Mouse (Mus musculus): ENCODE data around the gene Plekhg3. TPM values are rescaled to one million over a fixed set of nuclear protein-coding genes. Genes with fewer than 3 reads are reported as not detected.

Gene Plekhg3
- 16.5 TPM for polyA plus RNA-seq (2015; fragmentation: Illumina TruSeq; extraction: RNeasy Lipid Tissue Mini Kit (QIAGEN cat#74804); ENCODE audit: insufficient read depth, low read depth, low replicate concordance)

DNA sequence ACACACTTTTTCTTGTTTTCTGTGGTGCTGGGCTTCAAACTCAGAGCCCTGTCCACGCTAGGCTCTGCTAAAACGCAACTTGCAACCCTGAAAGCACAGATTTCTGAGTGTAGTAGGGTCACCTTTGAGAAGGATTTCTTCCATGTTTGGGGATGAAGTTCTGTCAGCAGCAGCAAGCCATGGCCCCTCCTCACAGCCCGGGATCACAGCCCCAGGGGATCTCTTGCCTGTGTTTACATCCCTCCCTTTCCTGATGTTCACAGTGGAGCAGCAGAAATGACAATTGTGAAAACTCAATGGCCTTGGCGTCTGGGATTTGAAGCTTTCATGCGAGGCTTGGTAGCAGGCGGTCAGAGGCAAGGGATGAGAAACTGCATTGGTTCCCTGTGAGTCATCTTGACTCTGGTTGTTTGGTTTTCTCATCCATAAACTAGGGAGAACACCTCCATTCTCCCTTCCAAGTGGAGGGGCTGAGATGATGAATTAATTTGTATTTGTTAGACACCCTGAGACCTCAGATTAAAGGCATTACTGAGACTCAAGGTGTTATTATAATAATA, at the start of gene Plekhg3:
Gene Plekhg3, plus strand, starts transcription at position 312 of the 560 bp plus-strand sequence.

Other genes with a start within 250 kb of the Plekhg3 start
- gene Akap5, start 206.0 kb upstream of the Plekhg3 start, polyA plus RNA-seq (2015; fragmentation: Illumina TruSeq; extraction: RNeasy Lipid Tissue Mini Kit (QIAGEN cat#74804); ENCODE audit: insufficient read depth, low read depth, low replicate concordance): 0.48 TPM
- 0.94 TPM for gene Zbtb25, start 161.3 kb upstream of the Plekhg3 start, polyA plus RNA-seq (2015; fragmentation: Illumina TruSeq; extraction: RNeasy Lipid Tissue Mini Kit (QIAGEN cat#74804); ENCODE audit: insufficient read depth, low read depth, low replicate concordance)
- 1.3 TPM for gene Zbtb1, start 160.6 kb upstream of the Plekhg3 start, polyA plus RNA-seq (2015; fragmentation: Illumina TruSeq; extraction: RNeasy Lipid Tissue Mini Kit (QIAGEN cat#74804); ENCODE audit: insufficient read depth, low read depth, low replicate concordance)
- gene Hspa2, start 126.7 kb upstream of the Plekhg3 start, polyA plus RNA-seq (2015; fragmentation: Illumina TruSeq; extraction: RNeasy Lipid Tissue Mini Kit (QIAGEN cat#74804); ENCODE audit: insufficient read depth, low read depth, low replicate concordance): 1.1 TPM
- gene Ppp1r36, start 113.4 kb upstream of the Plekhg3 start, polyA plus RNA-seq (2015; fragmentation: Illumina TruSeq; extraction: RNeasy Lipid Tissue Mini Kit (QIAGEN cat#74804); ENCODE audit: insufficient read depth, low read depth, low replicate concordance): 0.55 TPM
- 0.22 TPM for gene Sptb, start 179.7 kb downstream of the Plekhg3 start, polyA plus RNA-seq (2015; fragmentation: Illumina TruSeq; extraction: RNeasy Lipid Tissue Mini Kit (QIAGEN cat#74804); ENCODE audit: insufficient read depth, low read depth, low replicate concordance)
- gene Churc1, start 234.6 kb downstream of the Plekhg3 start, polyA plus RNA-seq (2015; fragmentation: Illumina TruSeq; extraction: RNeasy Lipid Tissue Mini Kit (QIAGEN cat#74804); ENCODE audit: insufficient read depth, low read depth, low replicate concordance): 21.5 TPM
- 2.3 TPM for gene Fntb, start 234.7 kb downstream of the Plekhg3 start, polyA plus RNA-seq (2015; fragmentation: Illumina TruSeq; extraction: RNeasy Lipid Tissue Mini Kit (QIAGEN cat#74804); ENCODE audit: insufficient read depth, low read depth, low replicate concordance)

Measured in pancreas, adult 10 weeks (tissue).